Mouse (Mus musculus) brain, embryonic 14.5 days (tissue): ENCODE data around the gene Catsperz.

Source experiments
- CTCF ChIP-seq: fragments of 200-500 bp; IDR thresholded peaks from 2 replicates; pipeline ENCODE4 v1.5.1; 2012; ENCODE audit warnings: inconsistent platforms, mild to moderate bottlenecking, moderate library complexity, borderline replicate concordance; ENCODE audit not compliant: insufficient read depth, insufficient read length; ENCODE audit errors: extremely low read depth
- POLR2A ChIP-seq: fragments of 200-500 bp; IDR thresholded peaks from 2 replicates; pipeline ENCODE4 v1.6.1; 2012; ENCODE audit warnings: mild to moderate bottlenecking, inconsistent platforms, borderline replicate concordance; ENCODE audit not compliant: poor library complexity, insufficient read depth, insufficient read length, severe bottlenecking; ENCODE audit errors: extremely low read depth

GRCm38 (mm10) chr19:6942249-6942691, 17.1 kb upstream of the Catsperz start, which contains the start of gene Gpr137:
- peak; percentile 28; the same call in 1 of the 2 replicates for TF ChIP-seq POLR2A
- TF ChIP-seq CTCF = no peak
